Mouse (Mus musculus) urinary bladder, adult 18-20 months (tissue): ENCODE results near the gene Poldip3.
A peak's percentile ranks its signal among the peaks of the same experiment; 100 is the strongest.

ENCODE experiments used
- DNase-seq, 2 experiments: peaks; one replicate each; pipeline ENCODE4 v3.0.0; 2022; ENCODE audit warnings: low spot score in 2 of 2, mixed read lengths in 2 of 2

The Poldip3 gene

GRCm38 (mm10) chr15:83149196-83150072, at the start of gene Poldip3:
TSS of gene Poldip3 (minus strand) at chr15:83149384.
- DNase-seq, result peak; percentile 95 to 98

GRCm38 (mm10) chr15:83193413-83193812, 44.2 kb upstream of the Poldip3 start:
- no peak for DNase-seq

- no peak for DNase-seq
Measured at GRCm38 (mm10) chr15:83182351-83182750, 33.2 kb upstream of the Poldip3 start.

- no peak for DNase-seq
Measured at GRCm38 (mm10) chr15:83181800-83182330, 32.7 kb upstream of the Poldip3 start.

- no peak for DNase-seq
Measured at GRCm38 (mm10) chr15:83180004-83180403, 30.8 kb upstream of the Poldip3 start.

- no peak for DNase-seq
Measured at GRCm38 (mm10) chr15:83176653-83177052, 27.5 kb upstream of the Poldip3 start.

GRCm38 (mm10) chr15:83173914-83174884, 25.0 kb upstream of the Poldip3 start:
- DNase-seq, result no peak

GRCm38 (mm10) chr15:83172492-83173429, 23.6 kb upstream of the Poldip3 start, which contains the start of gene Cyb5r3:
TSS of gene Cyb5r3 (minus strand) at chr15:83172592.
- no peak for DNase-seq

GRCm38 (mm10) chr15:83171712-83172481, 22.7 kb upstream of the Poldip3 start:
- peak; percentile 91 to 94 for DNase-seq

GRCm38 (mm10) chr15:83170956-83171659, 21.9 kb upstream of the Poldip3 start:
- no peak for DNase-seq

- DNase-seq, result no peak
Measured at GRCm38 (mm10) chr15:83169772-83170722, 20.9 kb upstream of the Poldip3 start.

- DNase-seq, result no peak
Measured at GRCm38 (mm10) chr15:83168875-83169771, 19.9 kb upstream of the Poldip3 start.

- no peak for DNase-seq
Measured at GRCm38 (mm10) chr15:83168311-83168710, 19.1 kb upstream of the Poldip3 start.

GRCm38 (mm10) chr15:83167550-83168065, 18.4 kb upstream of the Poldip3 start:
- DNase-seq, result no peak

- DNase-seq, result peak; percentile 72 to 78
Measured at GRCm38 (mm10) chr15:83167126-83167525, 17.9 kb upstream of the Poldip3 start.

GRCm38 (mm10) chr15:83166642-83167041, 17.5 kb upstream of the Poldip3 start:
- peak; percentile 46 to 66 for DNase-seq
